Mouse (Mus musculus) cerebellum, adult 9-11 months (tissue): ENCODE measurements at regions not wholly inside any gene's neighbourhood (a gene's known extent, or its start where the extent isn't known, plus 50 kb on each side); places are given as distances from the start of the nearest gene placed in this dataset.

Source experiments
- DNase-seq: peaks from one replicate; pipeline ENCODE4 v3.0.0; 2022

GRCm38 (mm10) chr3:101161941-101162531, 52.0 kb upstream of the Ptgfrn start:
- DNase-seq: peak; percentile 77

- no peak for DNase-seq
These were observed 51.4 kb upstream of the Ptgfrn start for GRCm38 (mm10) chr3:101161421-101161940.
